Mouse (Mus musculus) left cerebral cortex, postnatal 14 days (tissue): Measurements from ENCODE around the gene Tsx. TPM values are rescaled to one million over a fixed set of nuclear protein-coding genes. Genes with fewer than 3 reads are reported as not detected.
"Not testable (repeated sequence)": the region's sequence is repeated elsewhere in the genome, so short reads cannot be mapped to it uniquely, and the experiment has no call there.

Experiments
- DNase-seq, 2 experiments: peaks; one replicate each; pipeline ENCODE4 v3.0.0; 2021 to 2022; ENCODE audit warnings: low spot score in 2 of 2, mixed read lengths in 1 of 2
- intact Hi-C: fragments of 180-260 bp; cut with DNase I; formaldehyde crosslinking; loops from one replicate; pipeline ENCODE4 v1.15.1; 2025
- long read RNA-seq, 2 experiments: library from polyadenylated mRNA; stranded (forward); transcript quantifications; one replicate each; pipeline ENCODE4 v2.0.0; 2021
- total RNA-seq, 2 experiments: library from RNA; stranded (reverse); gene quantifications; 2 replicates each; pipeline ENCODE4 v1.2.3; 2021

Gene Tsx
- total RNA-seq = under 1 TPM in 1 of 2 experiments, not detected in 1; 0.46 TPM
- long read RNA-seq, experiment 1 = 0 reads
- long read RNA-seq, experiment 2 = 0 reads

- DNase-seq = no peak
- intact Hi-C loops = no loop called here
Measured at GRCm38 (mm10) chrX:103414167-103414566, at the start of gene Tsx. Tsx (plus strand) TSS chrX:103414467.

GRCm38 (mm10) chrX:103366201-103366600 lies 48.1 kb upstream of the Tsx start:
- intact Hi-C loops = no loop called here
- no peak for DNase-seq

- no peak for DNase-seq
- intact Hi-C loops = no loop called here
Measured at GRCm38 (mm10) chrX:103368650-103369049, 45.6 kb upstream of the Tsx start.

GRCm38 (mm10) chrX:103371221-103371620 lies 43.0 kb upstream of the Tsx start:
- DNase-seq = no peak
- intact Hi-C loops = loop anchor here (5.0 kb wide), 2 partner anchors 84 to 109 kb away; no protein-coding TSS in a partner anchor

- no peak for DNase-seq
- intact Hi-C loops = loop anchor here (5.0 kb wide), 2 partner anchors 84 to 109 kb away; no protein-coding TSS in a partner anchor
Measured at GRCm38 (mm10) chrX:103371627-103372026, 42.6 kb upstream of the Tsx start.

- no peak for DNase-seq
- intact Hi-C loops = loop anchor here (5.0 kb wide), 2 partner anchors 87 to 112 kb away; no protein-coding TSS in a partner anchor
Measured at GRCm38 (mm10) chrX:103374250-103374649, 40.0 kb upstream of the Tsx start.

GRCm38 (mm10) chrX:103384528-103384927 lies 29.7 kb upstream of the Tsx start:
- intact Hi-C loops = no loop called here
- DNase-seq = no peak

- intact Hi-C loops = no loop called here
- no peak for DNase-seq
Measured at GRCm38 (mm10) chrX:103388131-103388530, 26.1 kb upstream of the Tsx start.

- DNase-seq = no peak
- intact Hi-C loops = no loop called here
Measured at GRCm38 (mm10) chrX:103393841-103394240, 20.4 kb upstream of the Tsx start.

- intact Hi-C loops = no loop called here
- DNase-seq = no peak
Measured at GRCm38 (mm10) chrX:103405021-103405420, 9.2 kb upstream of the Tsx start.

- DNase-seq = no peak
Measured at GRCm38 (mm10) chrX:103421710-103422109, 7.4 kb downstream of the Tsx start, which contains the start of gene Gm26992. Gm26992 (plus strand) TSS chrX:103422010.

GRCm38 (mm10) chrX:103427677-103428076 lies 13.4 kb downstream of the Tsx start:
- intact Hi-C loops = no loop called here
- no peak for DNase-seq

More at GRCm38 (mm10) chrX:103421710-103422109, 7.4 kb downstream of the Tsx start, which contains the start of gene Gm26992:
- intact Hi-C loops = no loop called here

GRCm38 (mm10) chrX:103432293-103432692 lies 18.0 kb downstream of the Tsx start:
- DNase-seq = no peak
- intact Hi-C loops = no loop called here

GRCm38 (mm10) chrX:103438023-103438422 lies 23.8 kb downstream of the Tsx start:
- no peak for DNase-seq
- intact Hi-C loops = no loop called here

GRCm38 (mm10) chrX:103440803-103441202 lies 26.5 kb downstream of the Tsx start:
- intact Hi-C loops = loop anchor here (1.0 to 2.0 kb wide), 2 partner anchors 180 to 248 kb away; no protein-coding TSS in a partner anchor
- peak; percentile 38 to 64 for DNase-seq

- DNase-seq = peak; percentile 27 to 40
- intact Hi-C loops = no loop called here
Measured at GRCm38 (mm10) chrX:103443755-103444154, 29.5 kb downstream of the Tsx start.

GRCm38 (mm10) chrX:103447539-103448169 lies 33.4 kb downstream of the Tsx start:
- intact Hi-C loops = no loop called here

GRCm38 (mm10) chrX:103448429-103448828 lies 34.2 kb downstream of the Tsx start:
- intact Hi-C loops, DNase-seq: not testable (repeated sequence)

More at GRCm38 (mm10) chrX:103447539-103448169, 33.4 kb downstream of the Tsx start:
- DNase-seq = peak; percentile 8 to 15

- intact Hi-C loops, DNase-seq: not testable (repeated sequence)
Measured at GRCm38 (mm10) chrX:103448943-103449722, 34.9 kb downstream of the Tsx start.

- no peak for DNase-seq
- intact Hi-C loops = no loop called here
Measured at GRCm38 (mm10) chrX:103452815-103453214, 38.5 kb downstream of the Tsx start.
